Mouse (Mus musculus) retina, adult 2 months (tissue): ENCODE results near the gene Tmem121b.

Experiments used
- DNase-seq: peaks from one replicate; pipeline ENCODE4 v3.0.0-alpha.2; 2012; ENCODE audit warnings: low read depth, low spot score

Tmem121b gene

GRCm38 (mm10) chr6:120466609-120467329, 26.8 kb downstream of the Tmem121b start:
- DNase-seq: no peak

DNA sequence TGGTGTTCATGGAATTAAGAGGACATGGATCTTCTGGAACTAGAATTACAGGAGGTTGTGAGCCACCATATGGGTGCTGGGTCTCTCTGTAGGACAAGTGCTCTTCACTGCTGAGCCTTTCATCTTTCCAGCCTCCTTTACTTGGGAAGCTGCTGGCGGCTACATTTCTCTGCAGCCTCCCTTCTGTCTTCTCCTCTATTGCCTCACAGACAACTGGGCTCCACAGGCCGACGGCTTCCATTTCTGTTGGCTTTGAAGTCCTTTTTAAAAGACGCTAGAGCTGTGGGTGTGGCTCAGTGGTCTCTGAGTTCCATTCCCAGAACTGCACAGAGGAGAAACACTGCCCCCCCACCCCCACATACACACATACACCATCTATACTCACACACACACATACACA, 28.2 kb downstream of the Tmem121b start:
- DNase-seq: no peak

GRCm38 (mm10) chr6:120464406-120464939, 29.1 kb downstream of the Tmem121b start:
- no peak for DNase-seq

- no peak for DNase-seq
Measured at GRCm38 (mm10) chr6:120463884-120464283, 29.7 kb downstream of the Tmem121b start.

DNA sequence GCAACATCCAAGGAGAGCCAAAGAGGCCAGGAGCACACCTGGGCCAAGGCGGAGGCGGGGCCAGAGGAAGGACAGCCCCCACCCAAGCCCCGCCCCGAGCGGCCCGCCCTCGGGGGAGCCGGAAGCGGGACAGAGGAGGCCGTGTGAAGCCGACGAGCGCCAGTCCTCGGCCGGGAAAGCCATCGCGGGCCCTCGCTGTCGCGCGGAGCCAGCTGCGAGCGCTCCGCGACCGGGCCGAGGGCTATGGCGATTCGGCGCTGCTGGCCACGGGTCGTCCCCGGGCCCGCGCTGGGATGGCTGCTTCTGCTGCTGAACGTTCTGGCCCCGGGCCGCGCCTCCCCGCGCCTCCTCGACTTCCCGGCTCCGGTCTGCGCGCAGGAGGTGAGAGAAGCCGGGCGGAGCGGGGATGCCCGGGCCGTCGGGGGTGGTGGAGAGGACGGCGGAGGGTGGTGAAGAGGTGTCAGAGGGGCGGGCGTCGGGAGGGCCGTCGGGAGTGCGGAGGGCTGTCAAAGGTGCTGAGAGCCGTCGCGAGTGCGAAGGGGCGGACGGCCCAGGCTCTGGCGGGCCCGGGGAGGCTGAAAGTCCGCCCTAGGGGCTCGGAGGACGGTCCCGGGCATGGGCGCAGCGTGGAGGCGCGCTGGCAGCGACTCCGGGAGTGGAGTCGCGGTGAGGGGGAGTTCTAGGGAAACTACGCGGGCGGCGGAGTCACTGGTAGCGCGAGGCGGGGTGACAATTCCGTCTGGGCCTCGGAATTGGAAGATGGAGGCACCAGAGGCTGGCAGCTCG, 30.3 kb downstream of the Tmem121b start, which contains the start of gene Il17ra:
TSS of gene Il17ra (plus strand) at position 162 of the 786 bp plus-strand sequence.
- peak; percentile 45 for DNase-seq

- no peak for DNase-seq
Measured at GRCm38 (mm10) chr6:120462251-120462650, 31.4 kb downstream of the Tmem121b start.

GRCm38 (mm10) chr6:120461217-120461616, 32.4 kb downstream of the Tmem121b start:
- DNase-seq: no peak

DNA sequence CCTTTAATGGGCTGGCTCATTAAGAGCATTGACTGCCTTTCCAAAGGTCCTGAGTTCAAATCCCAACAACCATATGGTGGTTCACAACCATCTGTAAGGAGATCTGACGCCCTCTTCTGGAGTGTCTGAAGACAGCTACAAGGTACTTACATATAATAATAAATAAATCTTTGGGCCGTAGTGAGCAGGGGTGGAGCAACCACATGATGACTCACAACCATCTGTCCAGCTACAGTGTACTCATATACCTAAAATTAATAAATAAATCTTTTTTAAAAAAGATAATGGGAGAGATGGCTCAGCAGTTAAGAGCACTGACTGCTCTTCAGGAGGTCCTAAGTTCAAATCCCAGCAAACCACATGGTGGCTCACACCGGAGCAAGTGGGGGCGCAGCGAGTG, 35.9 kb downstream of the Tmem121b start:
- DNase-seq: no peak

DNA sequence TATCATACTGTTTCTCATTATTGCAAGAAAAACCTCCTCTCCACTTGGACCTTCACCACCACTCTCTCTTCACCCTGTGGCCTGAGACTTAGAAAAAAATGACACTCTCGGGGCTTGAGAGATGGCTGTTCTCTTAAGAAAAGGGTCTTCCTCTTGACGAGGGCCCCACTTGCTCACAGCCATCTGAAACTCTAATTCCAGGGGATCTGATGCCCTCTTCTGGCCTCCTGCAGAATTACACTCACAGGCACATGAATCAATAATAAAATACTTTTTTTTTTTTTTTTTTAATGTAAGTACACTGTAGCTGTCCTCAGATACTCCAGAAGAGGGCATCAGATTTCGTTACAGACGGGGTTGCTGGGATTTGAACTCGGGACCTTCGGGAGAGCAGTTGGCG, 36.5 kb downstream of the Tmem121b start:
- DNase-seq: no peak

- no peak for DNase-seq
Measured at GRCm38 (mm10) chr6:120454627-120455077, 39.0 kb downstream of the Tmem121b start.

GRCm38 (mm10) chr6:120453556-120453955, 40.1 kb downstream of the Tmem121b start:
- no peak for DNase-seq

GRCm38 (mm10) chr6:120453103-120453445, 40.5 kb downstream of the Tmem121b start:
- no peak for DNase-seq

DNA sequence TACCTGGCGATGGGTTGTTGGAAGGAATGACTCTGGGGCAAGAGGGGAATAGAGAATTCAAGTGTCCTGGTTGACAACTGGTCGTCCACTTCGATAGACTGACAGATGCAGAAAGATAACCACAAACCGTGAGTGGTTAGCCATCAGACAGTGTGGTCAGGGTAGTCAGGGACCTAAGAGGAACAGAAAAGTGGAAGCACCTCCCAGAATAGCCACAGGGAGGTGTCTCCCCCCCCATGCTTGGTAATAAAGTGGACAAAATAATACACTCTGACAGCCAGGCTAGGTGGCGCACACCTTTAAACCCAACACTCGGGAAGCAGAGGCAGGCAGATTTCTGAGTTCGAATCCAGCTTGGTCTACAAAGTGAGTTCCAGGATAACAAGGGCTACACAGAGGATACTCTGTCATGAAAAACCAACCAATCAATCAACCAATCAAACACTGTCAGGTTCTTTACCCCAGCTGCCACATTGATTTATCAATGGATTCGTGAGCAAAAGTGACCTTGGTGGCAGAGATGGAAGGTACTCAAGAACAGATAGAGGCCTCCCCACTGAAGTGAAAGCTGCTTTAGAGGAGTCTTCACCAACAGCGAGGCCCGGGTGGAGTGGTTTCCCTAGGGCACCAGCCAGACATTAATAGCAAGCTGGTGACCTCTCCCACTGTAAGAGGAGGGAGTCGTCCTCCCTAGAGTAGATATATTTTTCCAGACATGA, 41.1 kb downstream of the Tmem121b start:
- DNase-seq: no peak

- DNase-seq: no peak
Measured at GRCm38 (mm10) chr6:120450208-120450607, 43.4 kb downstream of the Tmem121b start.

- no peak for DNase-seq
Measured at GRCm38 (mm10) chr6:120443363-120444355, 49.9 kb downstream of the Tmem121b start.

DNA sequence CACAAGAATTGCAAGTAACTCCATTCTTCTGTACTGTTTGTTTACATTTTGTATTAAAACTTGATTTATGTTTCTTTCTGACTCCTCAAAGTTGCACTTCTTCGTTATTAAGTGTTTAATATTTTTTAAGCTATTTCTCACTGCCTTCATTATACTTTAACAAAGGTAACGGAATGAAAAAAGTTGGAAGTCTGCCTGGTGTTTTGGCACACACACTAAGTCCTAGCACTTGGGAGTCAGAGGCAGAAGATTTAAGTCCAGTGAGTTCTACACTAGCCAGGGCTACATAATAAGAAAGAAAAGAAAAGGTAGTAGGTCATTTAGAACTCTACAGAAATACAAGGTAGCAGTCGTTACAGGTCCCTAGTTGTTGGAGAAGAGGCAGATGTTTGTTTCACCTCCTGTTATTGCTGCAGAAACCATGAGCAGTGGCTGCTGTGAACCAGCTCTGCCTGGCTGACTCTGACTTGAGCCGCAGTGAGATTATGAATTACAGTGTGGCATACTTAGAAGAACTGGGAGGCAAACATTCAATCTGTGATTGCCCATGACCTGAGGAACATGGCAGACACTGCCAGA, 51.3 kb downstream of the Tmem121b start:
- no peak for DNase-seq
